Mouse (Mus musculus): ENCODE results near the gene Gm21680. TPM values are rescaled to one million over a fixed set of nuclear protein-coding genes. Genes with fewer than 3 reads are reported as not detected.
"Not testable (repeated sequence)": the region's sequence is repeated elsewhere in the genome, so short reads cannot be mapped to it uniquely, and the experiment has no call there.

Gm21680 gene
- not detected in 2 replicates for polyA plus RNA-seq (2015; fragmentation: Nextera tagmentation; extraction: Ambion mirVana)

DNA sequence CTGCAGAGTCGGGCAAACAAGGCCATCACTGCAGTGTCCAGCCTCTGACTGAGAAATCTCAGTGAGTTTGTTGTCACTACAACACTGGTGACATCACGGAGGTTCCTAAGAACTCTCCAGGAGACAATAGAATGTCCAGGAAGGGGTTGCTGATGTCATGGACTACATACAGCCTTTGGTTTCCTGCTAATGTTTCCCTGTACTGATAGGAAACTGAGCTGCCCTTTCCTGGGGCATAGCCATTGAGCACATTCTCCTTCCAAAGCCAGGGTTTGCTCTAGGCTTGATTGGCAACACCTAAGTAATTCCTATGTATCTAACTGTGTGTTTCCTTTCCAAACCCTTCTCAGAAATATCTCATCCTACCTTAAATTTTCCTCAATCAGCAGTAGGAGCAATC lies at the start of gene Gm21680:
Gm21680 (minus strand) TSS at position 101 of the 400 bp plus-strand sequence.
- not testable (repeated sequence) for H3K4me1 ChIP-seq (replicated peaks); H3K9me3 ChIP-seq (replicated peaks); H3K36me3 ChIP-seq (replicated peaks); H3K27ac ChIP-seq (replicated peaks); H3K4me3 ChIP-seq (replicated peaks); ATAC-seq (ENCODE audit: insufficient read depth); H3K27me3 ChIP-seq; H3K9ac ChIP-seq; H3K4me2 ChIP-seq
- no CpG with 5 or more reads among the region's 2 CpGs for whole genome bisulfite sequencing (ENCODE audit: insufficient replicate concordance)

DNA sequence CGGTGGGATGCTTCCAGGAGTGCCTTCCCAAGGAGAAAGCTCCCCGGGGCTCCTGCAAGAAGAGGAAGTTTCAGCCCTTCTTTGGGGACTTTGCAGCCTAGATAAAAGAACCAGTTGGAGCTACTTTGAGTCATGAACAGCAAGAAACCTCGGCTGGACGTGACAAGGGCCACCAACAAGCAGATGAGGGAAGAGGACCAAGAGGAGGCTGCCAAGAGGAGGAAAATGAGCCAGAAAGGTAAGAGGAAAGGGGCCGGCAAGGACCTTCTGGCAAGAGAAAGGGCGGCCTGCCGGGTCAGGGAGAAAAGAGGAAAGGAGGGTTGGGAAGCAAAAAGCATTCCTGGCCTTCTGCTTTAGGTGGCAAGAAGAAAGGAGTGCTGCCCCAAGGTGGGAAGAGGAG lies 35.2 kb upstream of the Gm21680 start:
- H3K27ac ChIP-seq (replicated peaks); H3K4me3 ChIP-seq (replicated peaks); ATAC-seq (ENCODE audit: insufficient read depth); H3K36me3 ChIP-seq (replicated peaks); H3K4me1 ChIP-seq (replicated peaks); H3K9me3 ChIP-seq (replicated peaks); H3K4me2 ChIP-seq; H3K9ac ChIP-seq; H3K27me3 ChIP-seq: not testable (repeated sequence)
- 38% methylated on average over 7 of the region's 7 CpGs for WGBS (ENCODE audit: insufficient replicate concordance)

DNA sequence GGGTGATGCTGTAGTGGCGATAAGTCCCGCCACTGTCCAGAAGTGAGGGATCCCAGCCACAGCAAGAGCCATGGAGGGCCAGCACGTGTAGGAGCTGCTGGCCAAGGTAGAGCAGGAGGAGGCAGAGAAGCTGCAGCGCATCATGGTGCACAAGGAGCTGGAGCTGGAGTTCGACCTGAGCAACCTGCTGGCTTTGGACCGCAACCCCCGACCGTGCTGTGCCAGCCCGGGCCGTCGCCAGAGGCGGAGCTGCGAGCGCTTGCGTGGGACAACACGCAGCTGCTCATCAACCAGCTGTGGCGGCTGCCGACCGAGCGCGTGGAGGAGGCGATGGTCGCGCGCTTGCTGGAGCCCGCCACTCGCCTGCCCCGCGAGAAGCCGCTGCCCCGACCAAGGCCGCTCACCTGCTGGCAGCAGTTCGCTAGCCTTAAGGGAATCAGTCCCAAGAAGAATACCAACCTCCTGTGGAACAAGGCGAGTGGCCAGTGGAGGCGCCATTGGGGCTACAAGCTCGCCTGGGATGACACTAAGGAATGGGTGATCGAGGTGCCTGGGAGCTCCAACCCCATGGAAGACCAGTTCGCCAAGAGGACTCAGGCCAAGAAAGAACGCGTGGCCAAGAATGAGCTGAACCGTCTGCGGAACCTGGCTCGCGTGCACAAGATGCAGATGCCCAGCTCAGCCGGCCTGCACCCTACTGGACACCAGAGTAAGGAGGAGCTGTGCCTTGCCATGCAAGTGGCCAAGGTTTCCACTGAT lies 34.7 kb upstream of the Gm21680 start:
- WGBS (ENCODE audit: insufficient replicate concordance) = 17% methylated on average over 43 of the region's 45 CpGs
- ATAC-seq (ENCODE audit: insufficient read depth); H3K27me3 ChIP-seq; H3K36me3 ChIP-seq (replicated peaks); H3K4me1 ChIP-seq (replicated peaks); H3K4me3 ChIP-seq (replicated peaks); H3K9me3 ChIP-seq (replicated peaks); H3K27ac ChIP-seq (replicated peaks); H3K9ac ChIP-seq: not testable (repeated sequence)
- H3K4me2 ChIP-seq = 0 out of 2 replicates have a peak overlapping the region, but pooled peaks have one; percentile 0

DNA sequence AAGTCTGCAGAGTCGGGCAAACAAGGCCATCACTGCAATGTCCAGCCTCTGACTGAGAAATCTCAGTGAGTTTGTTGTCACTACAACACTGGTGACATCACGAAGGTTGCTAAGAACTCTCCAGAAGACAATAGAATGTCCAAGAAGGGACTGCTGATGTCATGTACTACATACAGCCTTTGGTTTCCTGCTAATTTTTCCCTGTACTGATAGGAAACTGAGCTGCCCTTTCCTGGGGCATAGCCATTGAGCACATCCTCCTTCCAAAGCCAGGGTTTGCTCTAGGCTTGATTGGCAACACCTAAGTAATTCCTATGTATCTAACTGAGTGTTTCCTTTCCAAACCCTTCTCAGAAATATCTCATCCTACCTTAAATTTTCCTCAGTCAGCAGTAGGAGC lies 32.2 kb upstream of the Gm21680 start, which contains the start of gene Gm1979:
Gm1979 (minus strand) TSS at position 101 of the 400 bp plus-strand sequence.
- not testable (repeated sequence) for H3K27me3 ChIP-seq; H3K4me3 ChIP-seq (replicated peaks); ATAC-seq (ENCODE audit: insufficient read depth); H3K9ac ChIP-seq; H3K4me2 ChIP-seq; H3K36me3 ChIP-seq (replicated peaks); H3K9me3 ChIP-seq (replicated peaks); H3K4me1 ChIP-seq (replicated peaks); H3K27ac ChIP-seq (replicated peaks)
- WGBS (ENCODE audit: insufficient replicate concordance) = 57% methylated on average over 1 of the region's 2 CpGs

DNA sequence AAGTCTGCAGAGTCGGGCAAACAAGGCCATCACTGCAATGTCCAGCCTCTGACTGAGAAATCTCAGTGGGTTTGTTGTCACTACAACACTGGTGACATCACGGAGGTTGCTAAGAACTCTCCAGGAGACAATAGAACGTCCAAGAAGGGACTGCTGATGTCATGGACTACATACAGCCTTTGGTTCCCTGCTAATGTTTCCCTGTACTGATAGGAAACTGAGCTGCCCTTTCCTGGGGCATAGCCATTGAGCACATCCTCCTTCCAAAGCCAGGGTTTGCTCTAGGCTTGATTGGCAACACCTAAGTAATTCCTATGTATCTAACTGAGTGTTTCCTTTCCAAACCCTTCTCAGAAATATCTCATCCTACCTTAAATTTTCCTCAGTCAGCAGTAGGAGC lies 16.1 kb upstream of the Gm21680 start, which contains the start of gene Gm21698:
Gm21698 (minus strand) TSS at position 101 of the 400 bp plus-strand sequence.
- H3K36me3 ChIP-seq (replicated peaks); H3K27ac ChIP-seq (replicated peaks); H3K4me3 ChIP-seq (replicated peaks); ATAC-seq (ENCODE audit: insufficient read depth); H3K4me2 ChIP-seq; H3K4me1 ChIP-seq (replicated peaks); H3K27me3 ChIP-seq; H3K9ac ChIP-seq; H3K9me3 ChIP-seq (replicated peaks): not testable (repeated sequence)
- WGBS (ENCODE audit: insufficient replicate concordance) = no CpG with 5 or more reads among the region's 3 CpGs

DNA sequence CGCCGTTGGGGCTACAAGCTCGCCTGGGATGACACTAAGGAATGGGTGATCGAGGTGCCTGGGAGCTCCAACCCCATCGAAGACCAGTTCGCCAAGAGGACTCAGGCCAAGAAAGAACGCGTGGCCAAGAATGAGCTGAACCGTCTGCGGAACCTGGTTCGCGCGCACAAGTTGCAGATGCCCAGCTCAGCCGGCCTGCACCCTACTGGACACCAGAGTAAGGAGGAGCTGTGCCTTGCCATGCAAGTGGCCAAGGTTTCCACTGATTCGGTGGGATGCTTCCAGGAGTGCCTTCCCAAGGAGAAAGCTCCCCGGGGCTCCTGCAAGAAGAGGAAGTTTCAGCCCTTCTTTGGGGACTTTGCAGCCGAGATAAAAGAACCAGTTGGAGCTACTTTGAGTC lies 15.4 kb downstream of the Gm21680 start:
- H3K9ac ChIP-seq; ATAC-seq (ENCODE audit: insufficient read depth); H3K27me3 ChIP-seq; H3K27ac ChIP-seq (replicated peaks); H3K4me2 ChIP-seq; H3K9me3 ChIP-seq (replicated peaks); H3K36me3 ChIP-seq (replicated peaks); H3K4me3 ChIP-seq (replicated peaks); H3K4me1 ChIP-seq (replicated peaks): not testable (repeated sequence)
- WGBS (ENCODE audit: insufficient replicate concordance) = 42% methylated on average over 17 of the region's 17 CpGs

DNA sequence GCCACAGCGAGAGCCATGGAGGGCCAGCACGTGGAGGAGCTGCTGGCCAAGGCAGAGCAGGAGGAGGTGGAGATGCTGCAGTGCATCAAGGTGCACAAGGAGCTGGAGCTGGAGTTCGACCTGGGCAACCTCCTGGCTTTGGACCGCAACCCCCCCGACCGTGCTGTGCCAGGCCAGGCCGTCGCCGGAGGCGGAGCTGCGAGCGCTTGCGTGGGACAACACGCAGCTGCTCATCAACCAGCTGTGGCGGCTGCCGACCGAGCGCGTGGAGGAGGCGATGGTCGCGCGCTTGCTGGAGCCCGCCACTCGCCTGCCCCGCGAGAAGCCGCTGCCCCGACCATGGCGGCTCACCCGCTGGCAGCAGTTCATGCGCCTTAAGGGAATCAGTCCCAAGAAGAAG lies 15.9 kb downstream of the Gm21680 start:
- not testable (repeated sequence) for H3K36me3 ChIP-seq (replicated peaks); H3K4me1 ChIP-seq (replicated peaks); H3K9ac ChIP-seq; H3K27ac ChIP-seq (replicated peaks); H3K4me2 ChIP-seq; ATAC-seq (ENCODE audit: insufficient read depth); H3K9me3 ChIP-seq (replicated peaks); H3K4me3 ChIP-seq (replicated peaks); H3K27me3 ChIP-seq
- 27% methylated on average over 32 of the region's 32 CpGs for WGBS (ENCODE audit: insufficient replicate concordance)

DNA sequence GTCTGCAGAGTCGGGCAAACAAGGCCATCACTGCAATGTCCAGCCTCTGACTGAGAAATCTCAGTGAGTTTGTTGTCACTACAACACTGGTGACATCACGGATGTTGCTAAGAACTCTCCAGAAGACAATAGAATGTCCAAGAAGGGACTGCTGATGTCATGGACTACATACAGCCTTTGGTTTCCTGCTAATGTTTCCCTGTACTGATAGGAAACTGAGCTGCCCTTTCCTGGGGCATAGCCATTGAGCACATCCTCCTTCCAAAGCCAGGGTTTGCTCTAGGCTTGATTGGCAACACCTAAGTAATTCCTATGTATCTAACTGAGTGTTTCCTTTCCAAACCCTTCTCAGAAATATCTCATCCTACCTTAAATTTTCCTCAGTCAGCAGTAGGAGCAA lies 18.1 kb downstream of the Gm21680 start, which contains the start of gene Gm21671:
Gm21671 (minus strand) TSS at position 101 of the 400 bp plus-strand sequence.
- H3K36me3 ChIP-seq (replicated peaks); H3K27ac ChIP-seq (replicated peaks); H3K9ac ChIP-seq; ATAC-seq (ENCODE audit: insufficient read depth); H3K4me3 ChIP-seq (replicated peaks); H3K4me2 ChIP-seq; H3K4me1 ChIP-seq (replicated peaks); H3K9me3 ChIP-seq (replicated peaks); H3K27me3 ChIP-seq: not testable (repeated sequence)
- WGBS (ENCODE audit: insufficient replicate concordance) = 45% methylated on average over 2 of the region's 2 CpGs

DNA sequence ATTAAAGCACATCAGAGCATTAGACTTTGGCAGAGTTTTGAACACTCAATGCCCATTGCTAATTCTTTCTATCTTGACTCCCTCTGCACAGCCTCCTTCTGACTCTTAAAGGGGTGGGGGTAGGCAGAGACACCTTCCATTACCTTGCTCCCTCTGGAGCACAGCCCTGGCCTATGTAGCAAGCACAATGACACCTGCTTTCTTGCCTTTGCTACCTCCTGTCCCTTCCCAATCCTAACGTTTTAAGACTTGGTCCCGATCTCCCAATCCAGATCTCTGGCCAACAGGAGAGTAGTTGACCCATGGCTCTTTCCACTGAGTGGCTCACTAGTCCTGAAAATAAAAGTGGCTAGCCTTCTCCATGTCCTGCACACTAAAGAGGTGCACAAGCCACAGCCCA lies 27.1 kb downstream of the Gm21680 start:
- H3K4me1 ChIP-seq (replicated peaks); H3K27ac ChIP-seq (replicated peaks); H3K9me3 ChIP-seq (replicated peaks); H3K36me3 ChIP-seq (replicated peaks); ATAC-seq (ENCODE audit: insufficient read depth); H3K27me3 ChIP-seq; H3K4me2 ChIP-seq; H3K4me3 ChIP-seq (replicated peaks); H3K9ac ChIP-seq: not testable (repeated sequence)
- WGBS (ENCODE audit: insufficient replicate concordance) = 60% methylated on average over 2 of the region's 2 CpGs

DNA sequence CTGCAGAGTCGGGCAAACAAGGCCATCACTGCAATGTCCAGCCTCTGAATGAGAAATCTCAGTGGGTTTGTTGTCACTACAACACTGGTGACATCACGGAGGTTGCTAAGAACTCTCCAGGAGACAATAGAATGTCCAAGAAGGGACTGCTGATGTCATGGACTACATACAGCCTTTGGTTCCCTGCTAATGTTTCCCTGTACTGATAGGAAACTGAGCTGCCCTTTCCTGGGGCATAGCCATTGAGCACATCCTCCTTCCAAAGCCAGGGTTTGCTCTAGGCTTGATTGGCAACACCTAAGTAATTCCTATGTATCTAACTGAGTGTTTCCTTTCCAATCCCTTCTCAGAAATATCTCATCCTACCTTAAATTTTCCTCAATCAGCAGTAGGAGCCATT lies 30.2 kb downstream of the Gm21680 start, which contains the start of gene Gm21663:
Gm21663 (minus strand) TSS at position 101 of the 400 bp plus-strand sequence.
- not testable (repeated sequence) for H3K4me2 ChIP-seq; H3K36me3 ChIP-seq (replicated peaks); H3K4me1 ChIP-seq (replicated peaks); H3K4me3 ChIP-seq (replicated peaks); H3K27me3 ChIP-seq; ATAC-seq (ENCODE audit: insufficient read depth); H3K9me3 ChIP-seq (replicated peaks); H3K9ac ChIP-seq; H3K27ac ChIP-seq (replicated peaks)
- 34% methylated on average over 2 of the region's 2 CpGs for WGBS (ENCODE audit: insufficient replicate concordance)
